Mouse (Mus musculus): ENCODE measurements at regions not wholly inside any gene's neighbourhood (a gene's known extent, or its start where the extent isn't known, plus 50 kb on each side); places are given as distances from the start of the nearest gene placed in this dataset.

DNA sequence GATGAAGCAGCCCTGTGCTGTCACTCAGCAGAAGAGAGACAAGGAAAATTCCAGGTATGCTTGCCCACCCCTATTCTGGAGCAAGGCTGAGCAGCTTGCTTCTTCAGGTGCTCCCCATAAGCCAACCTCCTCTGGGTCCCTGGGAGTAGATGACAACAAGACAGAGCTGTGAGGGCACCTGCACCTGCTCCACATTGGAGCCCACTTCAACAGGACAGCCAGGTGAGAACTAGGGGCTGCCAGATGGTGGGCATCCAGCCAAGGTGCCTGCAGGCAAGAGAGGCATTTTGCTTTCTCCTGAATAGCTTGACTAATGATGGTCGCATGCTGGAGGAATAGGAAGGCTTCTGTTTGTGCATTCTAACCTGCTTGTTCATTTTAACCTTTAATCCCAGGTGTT, 61.1 kb upstream of the Kcnmb2 start:
- TF ChIP-seq CTCF (IDR thresholded peaks at IDR 0.05; ENCODE audit: borderline replicate concordance, extremely low read depth, insufficient read depth, insufficient read length) (no peak), POLR2A (IDR thresholded peaks at IDR 0.05; ENCODE audit: borderline replicate concordance, extremely low read depth, insufficient read depth, insufficient read length, poor library complexity, severe bottlenecking) (no peak)
